Mouse (Mus musculus): ENCODE measurements around the gene Cbll1. TPM values are rescaled to one million over a fixed set of nuclear protein-coding genes. Genes with fewer than 3 reads are reported as not detected.

Gene Cbll1
- total and polyA plus RNA-seq, 3 experiments = 5.3 to 19.8 TPM; not detected in 1

GRCm38 (mm10) chr12:31534060-31534843 is 34.8 kb upstream of the Cbll1 start:
- DNase-seq (ENCODE audit: low read depth, low spot score) = peak; percentile 29

GRCm38 (mm10) chr12:31533218-31533908 is 33.9 kb upstream of the Cbll1 start:
- Histone ChIP-seq H3K9me3 (replicated peaks; ENCODE audit: insufficient read depth, low read length) (no peaks in the 10 kb centered on the region), H3K36me3 (ENCODE audit: control insufficient read depth in 1 of 2, insufficient read depth in 2 of 2, low read length in 2 of 2) (peaks cover 0 to 10% of the 10 kb centered on the region in 2 experiments; a peak in 2 of 4 replicates), H3K27ac (ENCODE audit: control insufficient read depth, low read depth, low read length) (no peak overlapping the region), H3K27me3 (ENCODE audit: control insufficient read depth in 1 of 2, insufficient read depth in 2 of 2, low read length in 2 of 2) (no peaks in the 10 kb centered on the region), H3K4me3 (ENCODE audit: control insufficient read depth in 1 of 2, insufficient read depth in 1 of 2, low read depth in 2 of 2, low read length in 2 of 2) (no peak overlapping the region), H3K9ac (ENCODE audit: control insufficient read depth, low read depth, low read length, poor library complexity, severe bottlenecking) (no peak overlapping the region), H3K79me2 (ENCODE audit: control insufficient read depth, insufficient read depth, low read length, poor library complexity) (no peaks in the 10 kb centered on the region), H3K4me1 (ENCODE audit: control insufficient read depth in 1 of 2, insufficient read depth in 2 of 2, low read length in 2 of 2) (peaks cover 5 to 13% of the 10 kb centered on the region in 2 experiments; a peak in 3 of 4 replicates)
- TF ChIP-seq ZNF384 (IDR thresholded peaks at IDR 0.05; ENCODE audit: low read depth, low read length) (no peak), MAFK (IDR thresholded peaks at IDR 0.05; ENCODE audit: borderline replicate concordance, low read depth, low read length) (no peak), CHD1 (IDR thresholded peaks at IDR 0.05; ENCODE audit: low read depth, low read length) (no peak), GABPA (IDR thresholded peaks at IDR 0.05; ENCODE audit: low read depth, low read length) (no peak), TBP (IDR thresholded peaks at IDR 0.05; ENCODE audit: low read depth, low read length) (no peak), CHD2 (IDR thresholded peaks at IDR 0.05; ENCODE audit: low read length) (no peak), EP300 (IDR thresholded peaks at IDR 0.05; ENCODE audit: low read depth in 1 of 2, low read length in 2 of 2) (peak; percentile 60 to 66), USF2 (IDR thresholded peaks at IDR 0.05; ENCODE audit: borderline replicate concordance in 1 of 2, insufficient read depth in 1 of 2, low read depth in 1 of 2, low read length in 2 of 2) (no peak), MXI1 (IDR thresholded peaks at IDR 0.05; ENCODE audit: low read depth, low read length) (no peak), SMC3 (IDR thresholded peaks at IDR 0.05; ENCODE audit: low read depth, low read length) (no peak), MYB (IDR thresholded peaks at IDR 0.05; ENCODE audit: low read depth, low read length) (0 out of 2 replicates have a peak, but pooled peaks have one; percentile 51), TAL1 (IDR thresholded peaks at IDR 0.05; ENCODE audit: low read length) (0 out of 2 replicates have a peak, but pooled peaks have one; percentile 15), RCOR1 (IDR thresholded peaks at IDR 0.05; ENCODE audit: low read depth, low read length) (peak; percentile 56; the same call in 1 of the 2 replicates), CTCF (IDR thresholded peaks at IDR 0.05 in 2 of 3, conservative IDR thresholded peaks at IDR 0.05 in 1 of 3; ENCODE audit: control insufficient read depth in 1 of 3, insufficient read depth in 1 of 3, low read depth in 2 of 3, low read length in 3 of 3, poor library complexity in 1 of 3, severe bottlenecking in 1 of 3) (no peak), MYC (IDR thresholded peaks at IDR 0.05; ENCODE audit: low read depth, low read length) (no peak), POLR2AphosphoS5 (IDR thresholded peaks at IDR 0.05; ENCODE audit: borderline replicate concordance, low read depth, low read length) (no peak), ZKSCAN1 (IDR thresholded peaks at IDR 0.05; ENCODE audit: low read depth, low read length) (no peak), ETS1 (IDR thresholded peaks at IDR 0.05; ENCODE audit: low read depth, low read length) (peak; percentile 28; the same call in 1 of the 2 replicates), TCF12 (IDR thresholded peaks at IDR 0.05; ENCODE audit: low read depth, low read length) (peak; percentile 59), BHLHE40 (IDR thresholded peaks at IDR 0.05; ENCODE audit: borderline replicate concordance, low read depth, low read length) (0 out of 2 replicates have a peak, but pooled peaks have one; percentile 36), GATA1 (IDR thresholded peaks at IDR 0.05; ENCODE audit: low read depth, low read length) (peak; percentile 82), SIN3A (IDR thresholded peaks at IDR 0.05; ENCODE audit: low read length) (no peak)
- peak; percentile 60 for DNase-seq (ENCODE audit: low read depth, low spot score)

More at GRCm38 (mm10) chr12:31534060-31534843, 34.8 kb upstream of the Cbll1 start:
- no peak overlapping the region for H3K9ac ChIP-seq (ENCODE audit: control insufficient read depth, low read depth, low read length, poor library complexity, severe bottlenecking)
- H3K27me3 ChIP-seq (ENCODE audit: control insufficient read depth in 1 of 2, insufficient read depth in 2 of 2, low read length in 2 of 2) = no peaks in the 10 kb centered on the region
- no peaks in the 10 kb centered on the region for H3K9me3 ChIP-seq (replicated peaks; ENCODE audit: insufficient read depth, low read length)
- peaks cover 5 to 13% of the 10 kb centered on the region in 2 experiments; a peak in 3 of 4 replicates for H3K4me1 ChIP-seq (ENCODE audit: control insufficient read depth in 1 of 2, insufficient read depth in 2 of 2, low read length in 2 of 2)
- H3K36me3 ChIP-seq (ENCODE audit: control insufficient read depth in 1 of 2, insufficient read depth in 2 of 2, low read length in 2 of 2) = peaks cover 0 to 10% of the 10 kb centered on the region in 2 experiments; a peak in 2 of 4 replicates
- H3K79me2 ChIP-seq (ENCODE audit: control insufficient read depth, insufficient read depth, low read length, poor library complexity) = no peaks in the 10 kb centered on the region
- no peak overlapping the region for H3K4me3 ChIP-seq (ENCODE audit: control insufficient read depth in 1 of 2, insufficient read depth in 1 of 2, low read depth in 2 of 2, low read length in 2 of 2)
- TF ChIP-seq SMC3 (IDR thresholded peaks at IDR 0.05; ENCODE audit: low read depth, low read length) = no peak
- TF ChIP-seq CHD2 (IDR thresholded peaks at IDR 0.05; ENCODE audit: low read length) = no peak
- H3K27ac ChIP-seq (ENCODE audit: control insufficient read depth, low read depth, low read length) = no peak overlapping the region

Measured in MEL (cell line).